Mouse (Mus musculus) erythroblast, embryonic 14.5 days (primary cell): ENCODE results near the gene Prkar1a.

Experiments
- GATA1 ChIP-seq: IDR thresholded peaks from 2 replicates; pipeline ENCODE4 v1.6.1; 2012; ENCODE audit warnings: low read length, inconsistent platforms, mixed read lengths
- TAL1 ChIP-seq: IDR thresholded peaks from 3 replicates; pipeline ENCODE4 v1.6.1; 2012; ENCODE audit warnings: low read length, inconsistent platforms, mixed read lengths

DNA sequence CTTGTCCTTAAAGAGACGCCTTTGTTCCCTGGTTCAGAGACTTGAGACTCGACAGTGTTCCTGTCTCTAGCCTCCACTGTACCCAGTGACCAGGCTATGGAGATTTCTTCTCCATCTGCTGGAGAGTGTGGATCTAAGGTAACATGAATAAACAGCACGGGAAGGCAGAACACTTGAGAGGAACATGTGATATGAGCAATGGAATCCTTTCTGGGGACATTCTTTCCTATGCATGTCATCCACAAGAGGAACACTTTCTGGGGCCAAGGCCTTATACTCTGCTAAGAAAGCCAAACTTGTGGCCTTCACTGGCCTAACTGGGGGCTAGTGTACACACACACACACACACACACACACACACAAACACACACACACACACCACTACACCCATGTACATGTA lies 32.4 kb downstream of the Prkar1a start:
- TF ChIP-seq GATA1 (no peak), TAL1 (no peak)
